Mouse (Mus musculus): ENCODE measurements at regions not wholly inside any gene's neighbourhood (a gene's known extent, or its start where the extent isn't known, plus 50 kb on each side); places are given as distances from the start of the nearest gene placed in this dataset.

- TF ChIP-seq GATA1 (IDR thresholded peaks at IDR 0.05; ENCODE audit: low read length) (no peak), TAL1 (IDR thresholded peaks at IDR 0.05; ENCODE audit: low read length) (no peak)
Measured at GRCm38 (mm10) chr5:127160292-127160691, 81.3 kb upstream of the Tmem132c start.
